Mouse (Mus musculus) liver, adult 2 months (tissue): ENCODE measurements at regions not wholly inside any gene's neighbourhood (a gene's known extent, or its start where the extent isn't known, plus 50 kb on each side); places are given as distances from the start of the nearest gene placed in this dataset.

ENCODE experiments used
- CTCF ChIP-seq: fragments of 200-500 bp; IDR thresholded peaks from 2 replicates; pipeline ENCODE4 v1.5.1; 2011; ENCODE audit warnings: low read depth, low read length, control low read depth
- POLR2A ChIP-seq: fragments of 200-500 bp; IDR thresholded peaks from 2 replicates; pipeline ENCODE4 v1.6.1; 2011; ENCODE audit warnings: low read length, control low read depth; ENCODE audit not compliant: insufficient read depth; ENCODE audit errors: extremely low read depth

DNA sequence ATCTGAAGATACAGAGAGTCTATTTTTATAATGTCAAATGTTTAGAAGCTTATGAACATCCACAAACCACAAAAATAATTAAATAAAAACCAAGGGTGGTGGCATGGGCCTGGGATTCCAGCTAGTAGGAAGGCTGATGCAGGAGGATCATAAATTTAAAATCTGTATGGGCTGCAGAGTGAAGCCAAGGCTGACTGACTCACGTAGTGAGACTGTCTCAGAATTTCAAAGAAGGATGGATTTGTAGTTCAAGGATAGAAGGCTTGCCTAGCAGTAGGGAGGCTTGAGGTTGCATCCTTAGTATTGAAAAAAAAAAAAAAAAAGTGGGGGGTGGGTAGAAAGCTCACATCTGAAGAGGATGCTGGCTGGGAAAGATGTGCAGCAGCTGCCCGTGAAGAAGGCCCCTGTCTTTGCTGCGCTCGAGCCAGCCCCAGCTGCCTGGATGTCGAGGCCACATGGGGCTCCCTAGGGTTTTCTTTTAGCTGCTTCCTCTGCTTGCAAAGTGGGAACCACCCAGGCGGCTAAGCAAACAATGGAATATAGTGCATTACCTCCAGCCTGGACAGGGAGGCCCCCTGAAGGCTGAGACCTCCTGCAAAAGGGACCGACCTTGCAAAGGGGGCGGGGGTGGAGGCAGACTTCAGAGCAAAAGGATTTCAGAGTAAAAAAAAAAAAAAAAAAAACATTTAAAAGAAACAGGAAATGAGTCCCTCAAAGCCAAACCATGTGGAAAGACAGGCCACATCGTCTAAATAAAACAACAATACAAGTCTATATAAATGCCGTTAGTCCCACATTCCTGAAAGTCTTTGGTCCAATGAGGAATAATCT lies 101.3 kb downstream of the Tmco5 start:
- TF ChIP-seq POLR2A = no peak
- TF ChIP-seq CTCF = no peak
